Mouse (Mus musculus) heart, postnatal 14 days (tissue): ENCODE measurements around the gene Gm7714. TPM values are rescaled to one million over a fixed set of nuclear protein-coding genes. Genes with fewer than 3 reads are reported as not detected.
"Not testable (repeated sequence)": the region's sequence is repeated elsewhere in the genome, so short reads cannot be mapped to it uniquely, and the experiment has no call there.

ENCODE experiments used
- DNase-seq, 2 experiments: peaks; one replicate each; pipeline ENCODE4 v3.0.0; 2021 to 2022
- intact Hi-C: fragments of 180-260 bp; cut with DNase I; formaldehyde crosslinking; loops from one replicate; pipeline ENCODE4 v1.15.1; 2025
- long read RNA-seq, 2 experiments: library from polyadenylated mRNA; stranded (forward); transcript quantifications; one replicate each; pipeline ENCODE4 v2.0.0; 2021
- total RNA-seq, 2 experiments: library from RNA; stranded (reverse); gene quantifications; 2 replicates each; pipeline ENCODE4 v1.2.3; 2021

The Gm7714 gene
- total RNA-seq: not detected
- long read RNA-seq, experiment 1: 0 reads
- long read RNA-seq, experiment 2: 0 reads

- intact Hi-C loops: no loop called here
- no peak for DNase-seq
Observed at GRCm38 (mm10) chr5:88268619-88269018, at the start of gene Gm7714. Gene Gm7714, plus strand, starts transcription at chr5:88268919.

GRCm38 (mm10) chr5:88256475-88256874 is 12.2 kb upstream of the Gm7714 start:
- intact Hi-C loops: no loop called here
- no peak for DNase-seq

- DNase-seq, intact Hi-C loops: not testable (repeated sequence)
Observed at GRCm38 (mm10) chr5:88311307-88311706, 42.6 kb downstream of the Gm7714 start.

GRCm38 (mm10) chr5:88317012-88317411 is 48.3 kb downstream of the Gm7714 start, which contains the start of gene Prol1:
Gene Prol1, plus strand, starts transcription at chr5:88317312.
- intact Hi-C loops: no loop called here
- DNase-seq: no peak

Other genes with a start within 250 kb of the Gm7714 start
- not detected for gene Smr2, start 182.4 kb upstream of the Gm7714 start, total RNA-seq
- gene Gm11116, start 157.4 kb upstream of the Gm7714 start, total RNA-seq: not detected
- not detected for gene Gm11115, start 114.8 kb upstream of the Gm7714 start, total RNA-seq
- not detected for gene Prol1, start 48.4 kb downstream of the Gm7714 start, total RNA-seq
- not detected for gene Amtn, start 107.2 kb downstream of the Gm7714 start, total RNA-seq
- not detected for gene Ambn, start 187.1 kb downstream of the Gm7714 start, total RNA-seq
- gene Enam, start 219.1 kb downstream of the Gm7714 start, total RNA-seq: not detected